Mouse (Mus musculus) lung, adult 2 months (tissue): ENCODE data around the gene Xlr5a.

Experiments used
- CTCF ChIP-seq: fragments of 200-500 bp; IDR thresholded peaks from 2 replicates; pipeline ENCODE4 v1.5.1; 2011; ENCODE audit warnings: mild to moderate bottlenecking, low read length, control low read depth; ENCODE audit not compliant: insufficient read depth
- POLR2A ChIP-seq: fragments of 200-500 bp; IDR thresholded peaks from 2 replicates; pipeline ENCODE4 v1.6.1; 2011; ENCODE audit warnings: low read depth, mild to moderate bottlenecking, control low read depth, low read length, borderline replicate concordance; ENCODE audit errors: extremely low read depth

DNA sequence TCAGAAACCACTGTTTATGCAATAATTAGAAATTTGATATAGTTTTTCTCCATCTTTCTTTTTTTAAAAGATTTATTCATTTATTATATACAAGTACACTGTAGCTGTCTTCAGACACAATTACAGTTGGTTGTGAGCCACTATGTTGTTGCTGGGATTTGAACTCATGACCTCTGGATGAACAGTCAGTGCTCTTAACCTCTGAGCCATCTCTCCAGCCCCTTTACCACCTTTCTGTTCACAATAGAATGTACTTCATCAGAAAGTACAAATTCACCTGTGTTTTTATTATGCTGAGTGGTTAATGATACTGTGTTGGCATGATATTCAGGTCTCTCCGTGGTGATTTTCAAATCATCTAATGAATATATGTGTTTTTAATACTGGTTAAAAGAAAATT, 67.4 kb downstream of the Xlr5a start:
- TF ChIP-seq POLR2A = no peak
- no peak for TF ChIP-seq CTCF
